In the genomic region with DNA sequence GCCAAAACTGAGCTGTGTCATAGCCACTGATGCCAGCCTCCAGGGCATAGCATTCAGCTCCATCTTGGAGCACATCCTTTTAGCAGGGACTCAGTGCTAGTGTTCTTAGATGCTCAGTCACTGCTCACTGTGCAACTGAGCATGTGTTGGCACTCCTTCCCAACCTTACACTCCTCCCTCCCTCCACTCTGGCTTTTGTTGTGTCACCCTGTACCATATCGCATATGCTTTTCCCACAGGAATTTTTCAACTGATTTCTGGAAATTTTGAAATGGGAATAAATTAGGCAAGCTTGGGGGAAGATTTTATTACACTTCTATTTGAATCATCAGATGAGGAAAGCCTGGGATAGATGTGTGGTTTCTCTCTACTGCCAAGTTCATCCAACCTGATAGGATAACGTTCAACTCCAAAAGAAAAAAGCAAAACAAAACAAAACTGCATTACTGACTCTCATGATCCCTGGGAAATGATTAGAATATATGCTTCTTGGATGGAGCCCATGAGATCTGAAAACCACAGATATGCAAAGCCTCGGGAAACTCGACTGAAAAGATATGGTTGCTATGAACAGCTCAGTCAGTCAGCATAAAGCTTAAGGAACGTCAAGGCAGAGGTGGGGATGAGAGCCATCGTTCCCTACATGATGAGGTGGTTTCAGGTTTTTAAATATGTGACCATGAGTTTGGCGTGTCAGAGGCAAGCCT, we compare ENCODE assay signal across 27 mouse cellular contexts. TPM values are rescaled to one million over a fixed set of nuclear protein-coding genes. Genes with fewer than 3 reads are reported as not detected.
DNase-seq lines count a peak whose midpoint lies in the region; ATAC-seq and TF ChIP-seq lines count a peak whose summit lies in the region.
"Had no signal": no experiment of that assay in that cellular context is flagged by ENCODE, and none has a peak within 500 bp of the region (broad histone marks: within the 10 kb centered on the region; RNA-seq: fewer than 3 reads in every experiment).

No protein-coding gene starts in this region.

- no peaks in the 10 kb centered on the region for H3K79me2 ChIP-seq in CH12.LX (replicated peaks; ENCODE audit: control insufficient read depth, extremely low read depth, insufficient read depth, poor library complexity, severe bottlenecking)

- no peak overlapping the region for H3K9ac ChIP-seq in CH12.LX (ENCODE audit: insufficient read depth, low read depth)
- no peak overlapping the region for H3K9ac ChIP-seq in embryonic facial prominence, embryonic 15.5 days
- H3K9ac ChIP-seq: liver, embryonic 12.5 days; lung, embryonic 14.5 days; neural tube, embryonic 15.5 days had no signal

- H3K9me3 ChIP-seq in CH12.LX (replicated peaks; ENCODE audit: low read length): no peaks in the 10 kb centered on the region
- no peaks in the 10 kb centered on the region for H3K9me3 ChIP-seq in embryonic facial prominence, embryonic 15.5 days (replicated peaks)
- H3K9me3 ChIP-seq: heart, embryonic 10.5 days; liver, embryonic 12.5 days; neural tube, embryonic 15.5 days had no signal

- no peak overlapping the region for H3K27ac ChIP-seq in CH12.LX (ENCODE audit: insufficient read depth, low read depth)
- H3K27ac ChIP-seq in embryonic facial prominence, embryonic 15.5 days (replicated peaks): peak overlapping the region; percentile 58; the same call in 1 of the 2 replicates
- H3K27ac ChIP-seq: heart, embryonic 10.5 days; liver, embryonic 12.5 days; neural tube, embryonic 15.5 days had no signal

- WGBS in embryonic facial prominence, embryonic 15.5 days: 34% methylated on average over 7 of the region's 7 CpGs

- ATAC-seq in frontal cortex, adult (ENCODE audit: low TSS enrichment): peak; percentile 78
- ATAC-seq in embryonic facial prominence, embryonic 15.5 days (ENCODE audit: insufficient number of reproducible peaks, low FRiP score, low TSS enrichment, low read depth): peak; percentile 82
- ATAC-seq: CD4-positive, CD25-positive, alpha-beta regulatory T cell, adult 4 months; hindbrain, embryonic 16.5 days; intestine, postnatal 0 days; liver, embryonic 12.5 days had no signal

- dilution Hi-C loops in CH12.LX (cut with MboI; ENCODE audit: extremely low pct_ligation_motif_present, extremely low pct_unique_long_range_greater_than_20kb, low sequenced_read_pairs): no loop called here

- TF ChIP-seq CTCF in CH12.LX (conservative IDR thresholded peaks at IDR 0.05 in 1 of 2, IDR thresholded peaks at IDR 0.05 in 1 of 2; ENCODE audit: low read depth in 2 of 2, low read length in 2 of 2): no peak

- 0 out of 2 replicates have a peak overlapping the region, but pooled peaks have one; percentile 29 for H3K4me2 ChIP-seq in CH12.LX (ENCODE audit: insufficient read depth, low read depth, poor library complexity, severe bottlenecking)
- no peak overlapping the region for H3K4me2 ChIP-seq in embryonic facial prominence, embryonic 15.5 days (replicated peaks)
- H3K4me2 ChIP-seq: liver, embryonic 12.5 days; lung, embryonic 14.5 days; midbrain, embryonic 11.5 days; neural tube, embryonic 15.5 days had no signal

- no peak for TF ChIP-seq EP300 in CH12.LX (IDR thresholded peaks at IDR 0.05; ENCODE audit: low read length)

- H3K4me1 ChIP-seq in CH12.LX (ENCODE audit: control insufficient read depth in 1 of 2, insufficient read depth in 2 of 2): peaks cover 0 to 5% of the 10 kb centered on the region in 2 experiments; a peak in 1 of 4 replicates
- peaks cover 24% of the 10 kb centered on the region for H3K4me1 ChIP-seq in embryonic facial prominence, embryonic 15.5 days
- H3K4me1 ChIP-seq: heart, embryonic 10.5 days; liver, embryonic 12.5 days; neural tube, embryonic 15.5 days had no signal

- no peaks in the 10 kb centered on the region for H3K27me3 ChIP-seq in CH12.LX (replicated peaks)
- H3K27me3 ChIP-seq in embryonic facial prominence, embryonic 15.5 days: no peaks in the 10 kb centered on the region
- H3K27me3 ChIP-seq: liver, embryonic 12.5 days; neural tube, embryonic 15.5 days had no signal

- no peak for TF ChIP-seq RAD21 in CH12.LX (IDR thresholded peaks at IDR 0.05; ENCODE audit: low read depth, low read length)

- H3K36me3 ChIP-seq in CH12.LX (replicated peaks in 1 of 2; ENCODE audit: control insufficient read depth in 1 of 2, insufficient read depth in 1 of 2, low read length in 1 of 2): no peaks in the 10 kb centered on the region
- H3K36me3 ChIP-seq in embryonic facial prominence, embryonic 15.5 days: no peaks in the 10 kb centered on the region
- H3K36me3 ChIP-seq: heart, embryonic 10.5 days; liver, embryonic 12.5 days; neural tube, embryonic 15.5 days had no signal

- no peak overlapping the region for H3K4me3 ChIP-seq in CH12.LX (replicated peaks in 1 of 3; ENCODE audit: low read depth in 2 of 3, low read length in 2 of 3, poor library complexity in 1 of 3)
- no peak overlapping the region for H3K4me3 ChIP-seq in embryonic facial prominence, embryonic 15.5 days (replicated peaks)
- H3K4me3 ChIP-seq: heart, embryonic 10.5 days; liver, embryonic 12.5 days; neural tube, embryonic 15.5 days had no signal

- in situ Hi-C loops in CH12.LX (cut with MboI; ENCODE audit: low pct_ligation_motif_present, low pct_unique_long_range_greater_than_20kb, low sequenced_read_pairs): no loop called here

- no peak for TF ChIP-seq POLR2A in CH12.LX (IDR thresholded peaks at IDR 0.05; ENCODE audit: low read depth, low read length)

- no peak for DNase-seq in frontal cortex, postnatal 25 days (ENCODE audit: low spot score in 2 of 2)
- DNase-seq in 3134 (ENCODE audit: extremely low read depth, insufficient read length, low spot score) (peak; percentile 43), CH12.LX (ENCODE audit: extremely low read depth) (no peak)
- no peak for DNase-seq in gastrocnemius, postnatal 25 days
- no peak for DNase-seq in ovary, postnatal 14 days (ENCODE audit: low spot score)
- DNase-seq: adrenal gland, adult 8-10 months; cerebellum, adult 11-12 months; cerebellum, postnatal 25 days; gastrocnemius, postnatal 36 days; heart, postnatal 10 days; kidney, postnatal 14 days; lung, embryonic 14.5 days; lung, postnatal 4 days; right cerebral cortex, postnatal 4 days had no signal

TF ChIP-seq in CH12.LX, 34 proteins besides CTCF, POLR2A, EP300 and RAD21:
- no peak for TF ChIP-seq MAZ (IDR thresholded peaks at IDR 0.05; ENCODE audit: low read depth, low read length)
- no peak for TF ChIP-seq MYC (IDR thresholded peaks at IDR 0.05; ENCODE audit: low read depth, low read length)
- no peak for TF ChIP-seq SMC3 (IDR thresholded peaks at IDR 0.05; ENCODE audit: low read depth, low read length)
- no peak for TF ChIP-seq TCF12 (IDR thresholded peaks at IDR 0.05; ENCODE audit: low read depth, low read length)
- no peak for TF ChIP-seq ZC3H11A (IDR thresholded peaks at IDR 0.05; ENCODE audit: low read depth, low read length)
- no peak for TF ChIP-seq BHLHE40 (IDR thresholded peaks at IDR 0.05; ENCODE audit: low read depth, low read length)
- TF ChIP-seq SIN3A (IDR thresholded peaks at IDR 0.05; ENCODE audit: low read length): no peak
- TF ChIP-seq PAX5 (IDR thresholded peaks at IDR 0.05; ENCODE audit: low read length): no peak
- TF ChIP-seq CHD1 (IDR thresholded peaks at IDR 0.05; ENCODE audit: low read depth, low read length): no peak
- no peak for TF ChIP-seq MAX (IDR thresholded peaks at IDR 0.05; ENCODE audit: low read length)
- no peak for TF ChIP-seq TBP (conservative IDR thresholded peaks at IDR 0.05; ENCODE audit: low read depth, low read length)

RNA-seq across cellular contexts. Expression of a gene that starts 40.9 kb away (rescaled TPM):
- not detected in 2 replicates for total RNA-seq in CH12.LX (2012; rRNA removed)
- total RNA-seq in CH12.LX (2014; rRNA removed): not detected in 2 replicates
- not detected in 2 replicates for polyA plus RNA-seq in CH12.LX (2012; ENCODE audit: insufficient read length, low read depth)
- not detected in 2 replicates for polyA plus RNA-seq in embryonic facial prominence, embryonic 15.5 days (2015; fragmentation: Nextera tagmentation; extraction: Ambion mirVana)
- not detected for total RNA-seq in gastrocnemius, postnatal 25 days (2021)
- total RNA-seq: adrenal gland, adult 8-10 months; gastrocnemius, postnatal 36 days; heart, postnatal 10 days; left cerebral cortex, postnatal 36 days; MEL had no signal
- polyA plus RNA-seq: CD4-positive, CD25-positive, alpha-beta regulatory T cell, adult 4 months; frontal cortex, adult 2 months; heart, embryonic 10.5 days; hindbrain, embryonic 16.5 days; intestine, postnatal 0 days; liver, embryonic 12.5 days; lung, embryonic 14.5 days; midbrain, embryonic 11.5 days; neural tube, embryonic 15.5 days; urinary bladder, adult 2 months had no signal
